Mouse (Mus musculus): ENCODE data around the gene Sez6l2. TPM values are rescaled to one million over a fixed set of nuclear protein-coding genes. Genes with fewer than 3 reads are reported as not detected.

Gene Sez6l2
- polyA plus RNA-seq, 2 experiments = 0.19 TPM; not detected in 1

- TF ChIP-seq CTCF (IDR thresholded peaks at IDR 0.05; ENCODE audit: low read depth) = no peak
- TF ChIP-seq EP300 (IDR thresholded peaks at IDR 0.05; ENCODE audit: low read depth) = no peak
- H3K27me3 ChIP-seq (ENCODE audit: control insufficient read depth, insufficient read depth, low read length) = no peaks in the 10 kb centered on the region
- DNase-seq (ENCODE audit: low read depth in 3 of 3, low spot score in 3 of 3) = no peak
- ATAC-seq (ENCODE audit: insufficient read depth) = no peak
- WGBS (ENCODE audit: insufficient replicate concordance) = 51% methylated on average over 10 of the region's 10 CpGs
- no peak overlapping the region for H3K27ac ChIP-seq
- no peaks in the 10 kb centered on the region for H3K9me3 ChIP-seq (ENCODE audit: control insufficient read depth, low read length)
- H3K9ac ChIP-seq (replicated peaks) = no peak overlapping the region
- H3K4me2 ChIP-seq (ENCODE audit: low read depth) = no peak overlapping the region
- peaks cover 4% of the 10 kb centered on the region for H3K36me3 ChIP-seq (replicated peaks; ENCODE audit: control insufficient read depth, insufficient read depth, low read depth)
- H3K4me3 ChIP-seq (ENCODE audit: insufficient read depth in 1 of 2, low read depth in 2 of 2, low read length in 2 of 2) = no peak overlapping the region
- no peaks in the 10 kb centered on the region for H3K4me1 ChIP-seq (replicated peaks; ENCODE audit: control insufficient read depth in 2 of 2, insufficient read depth in 2 of 2, low read length in 1 of 2)
These were observed 34.5 kb downstream of the Sez6l2 start for GRCm38 (mm10) chr7:126984667-126985444.

- Histone ChIP-seq H3K4me3 (ENCODE audit: insufficient read depth in 1 of 2, low read depth in 2 of 2, low read length in 2 of 2) (no peak overlapping the region), H3K27me3 (ENCODE audit: control insufficient read depth, insufficient read depth, low read length) (no peaks in the 10 kb centered on the region), H3K27ac (no peak overlapping the region), H3K4me1 (replicated peaks; ENCODE audit: control insufficient read depth in 2 of 2, insufficient read depth in 2 of 2, low read length in 1 of 2) (no peaks in the 10 kb centered on the region), H3K9ac (replicated peaks) (no peak overlapping the region), H3K9me3 (ENCODE audit: control insufficient read depth, low read length) (no peaks in the 10 kb centered on the region), H3K4me2 (ENCODE audit: low read depth) (no peak overlapping the region), H3K36me3 (replicated peaks; ENCODE audit: control insufficient read depth, insufficient read depth, low read depth) (no peaks in the 10 kb centered on the region)
- ATAC-seq (ENCODE audit: insufficient read depth) = no peak
- DNase-seq (ENCODE audit: low read depth in 3 of 3, low spot score in 3 of 3) = no peak
- 41% methylated on average over 9 of the region's 9 CpGs for WGBS (ENCODE audit: insufficient replicate concordance)
- no peak for TF ChIP-seq EP300 (IDR thresholded peaks at IDR 0.05; ENCODE audit: low read depth)
- peak; percentile 64 for TF ChIP-seq CTCF (IDR thresholded peaks at IDR 0.05; ENCODE audit: low read depth)
These were observed 36.0 kb downstream of the Sez6l2 start for GRCm38 (mm10) chr7:126986319-126986718.

- no peaks in the 10 kb centered on the region for H3K27me3 ChIP-seq (ENCODE audit: control insufficient read depth, insufficient read depth, low read length)
These were observed 38.5 kb downstream of the Sez6l2 start for GRCm38 (mm10) chr7:126988816-126989215.

GRCm38 (mm10) chr7:126996449-126996848, 46.1 kb downstream of the Sez6l2 start:
- DNase-seq (ENCODE audit: low read depth in 3 of 3, low spot score in 3 of 3) = no peak
- H3K4me3 ChIP-seq (ENCODE audit: insufficient read depth in 1 of 2, low read depth in 2 of 2, low read length in 2 of 2) = no peak overlapping the region
- no peak overlapping the region for H3K27ac ChIP-seq
- no peak overlapping the region for H3K4me2 ChIP-seq (ENCODE audit: low read depth)
- no peaks in the 10 kb centered on the region for H3K4me1 ChIP-seq (replicated peaks; ENCODE audit: control insufficient read depth in 2 of 2, insufficient read depth in 2 of 2, low read length in 1 of 2)
- H3K36me3 ChIP-seq (replicated peaks; ENCODE audit: control insufficient read depth, insufficient read depth, low read depth) = no peaks in the 10 kb centered on the region
- no peaks in the 10 kb centered on the region for H3K9me3 ChIP-seq (ENCODE audit: control insufficient read depth, low read length)
- TF ChIP-seq CTCF (IDR thresholded peaks at IDR 0.05; ENCODE audit: low read depth) (peak; percentile 42; the same call in 1 of the 2 replicates), EP300 (IDR thresholded peaks at IDR 0.05; ENCODE audit: low read depth) (no peak)
- WGBS (ENCODE audit: insufficient replicate concordance) = 65% methylated on average over 4 of the region's 4 CpGs
- no peak overlapping the region for H3K9ac ChIP-seq (replicated peaks)
- ATAC-seq (ENCODE audit: insufficient read depth) = no peak
- no peaks in the 10 kb centered on the region for H3K27me3 ChIP-seq (ENCODE audit: control insufficient read depth, insufficient read depth, low read length)

More at GRCm38 (mm10) chr7:126988816-126989215, 38.5 kb downstream of the Sez6l2 start:
- H3K36me3 ChIP-seq (replicated peaks; ENCODE audit: control insufficient read depth, insufficient read depth, low read depth) = no peaks in the 10 kb centered on the region
- no peak overlapping the region for H3K27ac ChIP-seq
- H3K4me3 ChIP-seq (ENCODE audit: insufficient read depth in 1 of 2, low read depth in 2 of 2, low read length in 2 of 2) = no peak overlapping the region
- TF ChIP-seq CTCF (IDR thresholded peaks at IDR 0.05; ENCODE audit: low read depth) (no peak), EP300 (IDR thresholded peaks at IDR 0.05; ENCODE audit: low read depth) (no peak)
- ATAC-seq (ENCODE audit: insufficient read depth) = no peak
- H3K9ac ChIP-seq (replicated peaks) = no peak overlapping the region
- no peak for DNase-seq (ENCODE audit: low read depth in 3 of 3, low spot score in 3 of 3)
- no peaks in the 10 kb centered on the region for H3K9me3 ChIP-seq (ENCODE audit: control insufficient read depth, low read length)
- no peaks in the 10 kb centered on the region for H3K4me1 ChIP-seq (replicated peaks; ENCODE audit: control insufficient read depth in 2 of 2, insufficient read depth in 2 of 2, low read length in 1 of 2)
- H3K4me2 ChIP-seq (ENCODE audit: low read depth) = no peak overlapping the region
- 52% methylated on average over 8 of the region's 8 CpGs for WGBS (ENCODE audit: insufficient replicate concordance)

GRCm38 (mm10) chr7:126999568-126999967, 49.2 kb downstream of the Sez6l2 start:
- Histone ChIP-seq H3K4me2 (ENCODE audit: low read depth) (no peak overlapping the region), H3K27me3 (ENCODE audit: control insufficient read depth, insufficient read depth, low read length) (no peaks in the 10 kb centered on the region), H3K36me3 (replicated peaks; ENCODE audit: control insufficient read depth, insufficient read depth, low read depth) (no peaks in the 10 kb centered on the region), H3K9me3 (ENCODE audit: control insufficient read depth, low read length) (no peaks in the 10 kb centered on the region), H3K4me3 (ENCODE audit: insufficient read depth in 1 of 2, low read depth in 2 of 2, low read length in 2 of 2) (no peak overlapping the region), H3K4me1 (replicated peaks; ENCODE audit: control insufficient read depth in 2 of 2, insufficient read depth in 2 of 2, low read length in 1 of 2) (no peaks in the 10 kb centered on the region), H3K27ac (no peak overlapping the region), H3K9ac (replicated peaks) (no peak overlapping the region)
- ATAC-seq (ENCODE audit: insufficient read depth) (no peak), DNase-seq (ENCODE audit: low read depth in 3 of 3, low spot score in 3 of 3) (no peak)
- TF ChIP-seq CTCF (IDR thresholded peaks at IDR 0.05; ENCODE audit: low read depth) = no peak
- TF ChIP-seq EP300 (IDR thresholded peaks at IDR 0.05; ENCODE audit: low read depth) = no peak
- 47% methylated on average over 10 of the region's 10 CpGs for WGBS (ENCODE audit: insufficient replicate concordance)

All from liver, embryonic 14.5 days (tissue).